19 mouse cellular contexts compared by ENCODE assay signal in the genomic region with DNA sequence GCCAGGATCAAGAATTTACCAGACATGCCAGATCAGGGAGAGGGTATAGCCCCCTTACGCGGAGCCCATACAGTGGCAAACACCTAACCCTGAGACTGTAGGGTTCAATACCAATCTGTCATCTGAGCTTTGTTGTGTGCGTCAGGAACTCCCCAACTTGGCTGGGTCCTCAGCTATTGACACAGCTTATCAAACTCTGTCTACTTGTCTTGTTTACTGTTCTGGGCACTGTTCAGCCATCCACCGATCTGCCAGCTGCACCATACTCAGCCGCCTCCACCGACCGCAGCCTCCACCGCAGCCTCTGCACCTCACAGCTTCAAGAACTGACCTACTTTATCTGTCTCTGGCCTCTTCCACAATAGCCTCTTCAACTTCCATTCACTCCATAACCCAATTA.
"Had no signal": no experiment of that assay in that cellular context is flagged by ENCODE, and none has a peak within 500 bp of the region (broad histone marks: within the 10 kb centered on the region; RNA-seq: fewer than 3 reads in every experiment).

No protein-coding gene starts in this region.

- H3K4me1 ChIP-seq: liver, embryonic 13.5 days; megakaryocyte, embryonic 14.5 days; midbrain, embryonic 10.5 days; neural tube, embryonic 13.5 days had no signal

- H3K9ac ChIP-seq: liver, embryonic 13.5 days; lung, embryonic 14.5 days; midbrain, embryonic 13.5 days; neural tube, embryonic 13.5 days had no signal

- H3K27me3 ChIP-seq: liver, embryonic 13.5 days; megakaryocyte, embryonic 14.5 days; midbrain, embryonic 13.5 days; neural tube, embryonic 13.5 days had no signal

- H3K9me3 ChIP-seq: liver, embryonic 13.5 days; midbrain, embryonic 10.5 days; midbrain, embryonic 13.5 days; neural tube, embryonic 13.5 days had no signal

- H3K4me2 ChIP-seq: liver, embryonic 13.5 days; lung, embryonic 14.5 days; midbrain, embryonic 13.5 days; neural tube, embryonic 13.5 days had no signal

- ATAC-seq: lung, postnatal 0 days; midbrain, embryonic 13.5 days; midbrain, embryonic 16.5 days had no signal

- DNase-seq: kidney, adult 11 months; kidney, adult 9 months; kidney, postnatal 25 days; layer of hippocampus, postnatal 36 days; liver, embryonic 13.5 days; lung, embryonic 14.5 days; right cerebral cortex, adult 18-20 months; right cerebral cortex, postnatal 14 days; right cerebral cortex, postnatal 4 days; thymus, postnatal 25 days had no signal

- H3K27ac ChIP-seq: left cerebral cortex, adult 2 months; liver, embryonic 13.5 days; macrophage; midbrain, embryonic 10.5 days; midbrain, embryonic 13.5 days; neural tube, embryonic 13.5 days had no signal

- H3K36me3 ChIP-seq: liver, embryonic 13.5 days; midbrain, embryonic 10.5 days; midbrain, embryonic 13.5 days; neural tube, embryonic 13.5 days had no signal

- H3K4me3 ChIP-seq: left cerebral cortex, adult 2 months; liver, embryonic 13.5 days; megakaryocyte, embryonic 14.5 days; midbrain, embryonic 10.5 days; midbrain, embryonic 13.5 days; myocyte; neural tube, embryonic 13.5 days had no signal
